Mouse (Mus musculus) thymus, adult 2 months (tissue): ENCODE measurements around the gene Slc35e2.

Experiments
- CTCF ChIP-seq: fragments of 200-500 bp; IDR thresholded peaks from 2 replicates; pipeline ENCODE4 v1.5.1; 2012; ENCODE audit warnings: mild to moderate bottlenecking, control low read depth, low read length, moderate library complexity, borderline replicate concordance; ENCODE audit not compliant: control insufficient read depth, poor library complexity, insufficient read depth; ENCODE audit errors: extremely low read depth
- POLR2A ChIP-seq: fragments of 200-500 bp; IDR thresholded peaks from 2 replicates; pipeline ENCODE4 v1.6.1; 2012; ENCODE audit warnings: mild to moderate bottlenecking, low read length, control low read depth, moderate library complexity; ENCODE audit not compliant: control insufficient read depth, poor library complexity, insufficient read depth; ENCODE audit errors: extremely low read depth

GRCm38 (mm10) chr4:155643531-155643930, 42.3 kb downstream of the Slc35e2 start:
- no peak for TF ChIP-seq CTCF
- TF ChIP-seq POLR2A: no peak
